ENCODE assay signal across 18 mouse cellular contexts in genomic region chr8:79037532-79037931, GRCm38 (mm10). TPM values are rescaled to one million over a fixed set of nuclear protein-coding genes. Genes with fewer than 3 reads are reported as not detected.
A peak's percentile ranks its signal among the peaks of the same experiment; 100 is the strongest.
DNase-seq lines count a peak whose midpoint lies in the region; ATAC-seq and TF ChIP-seq lines count a peak whose summit lies in the region.
"Had no signal": no experiment of that assay in that cellular context is flagged by ENCODE, and none has a peak within 500 bp of the region (broad histone marks: within the 10 kb centered on the region; RNA-seq: fewer than 3 reads in every experiment).

No protein-coding gene starts in this region.

- H3K36me3 ChIP-seq in hindbrain, embryonic 16.5 days (ENCODE audit: control insufficient read depth, insufficient read depth, low read length): no peaks in the 10 kb centered on the region
- H3K36me3 ChIP-seq in hindbrain, embryonic 10.5 days: peaks cover 27% of the 10 kb centered on the region
- H3K36me3 ChIP-seq in small intestine, adult 2 months (ENCODE audit: control insufficient read depth, insufficient read depth, low read length): peaks cover 1% of the 10 kb centered on the region; the same call in 1 of the 2 replicates
- H3K36me3 ChIP-seq: embryonic facial prominence, embryonic 15.5 days had no signal

- 82% methylated on average over 7 of the region's 7 CpGs for WGBS in hindbrain, embryonic 16.5 days
- WGBS in hindbrain, embryonic 10.5 days: 78% methylated on average over 7 of the region's 7 CpGs
- WGBS in small intestine, adult 2 months: 54% methylated on average over 7 of the region's 7 CpGs

- DNase-seq in hindbrain, embryonic 10.5 days (ENCODE audit: low spot score): no peak
- peak; percentile 74 for DNase-seq in fat pad, adult 2 months (ENCODE audit: extremely low read depth, low read depth, low spot score)
- DNase-seq in gonadal fat pad, adult 2 months (ENCODE audit: low read depth): peak; percentile 83
- DNase-seq in cerebellum, adult 9-10 months: no peak
- DNase-seq: adrenal gland, adult 2 months; adrenal gland, postnatal 10 days; adrenal gland, postnatal 25 days; embryo, embryonic 11 days had no signal

- TF ChIP-seq CTCF in small intestine, adult 2 months (IDR thresholded peaks at IDR 0.05; ENCODE audit: extremely low read depth, insufficient read length, insufficient replicate concordance, low read depth, low read length): no peak

- no peak overlapping the region for H3K4me3 ChIP-seq in hindbrain, embryonic 16.5 days (ENCODE audit: low read length)
- H3K4me3 ChIP-seq in hindbrain, embryonic 10.5 days: no peak overlapping the region
- H3K4me3 ChIP-seq in small intestine, adult 2 months (ENCODE audit: low read depth, low read length): no peak overlapping the region
- H3K4me3 ChIP-seq: embryonic facial prominence, embryonic 13.5 days; embryonic facial prominence, embryonic 15.5 days; erythroblast, embryonic 14.5 days; forebrain, embryonic 10.5 days; forebrain, embryonic 12.5 days had no signal

- ATAC-seq in hindbrain, embryonic 16.5 days: peak; percentile 32; the same call in 1 of the 2 replicates
- no peak for ATAC-seq in erythroid progenitor cell, adult 5-6 weeks (replicated peaks; ENCODE audit: low FRiP score, poor library complexity, severe bottlenecking)

- H3K9ac ChIP-seq in hindbrain, embryonic 16.5 days (ENCODE audit: low read depth, low read length): no peak overlapping the region
- H3K9ac ChIP-seq: embryonic facial prominence, embryonic 13.5 days; embryonic facial prominence, embryonic 15.5 days; forebrain, embryonic 12.5 days; forebrain, postnatal 0 days had no signal

- H3K27me3 ChIP-seq in hindbrain, embryonic 16.5 days (replicated peaks; ENCODE audit: control insufficient read depth, insufficient read depth, low read length): no peaks in the 10 kb centered on the region
- H3K27me3 ChIP-seq in hindbrain, embryonic 10.5 days (ENCODE audit: insufficient read depth, poor library complexity, severe bottlenecking): no peaks in the 10 kb centered on the region
- no peaks in the 10 kb centered on the region for H3K27me3 ChIP-seq in small intestine, adult 2 months (ENCODE audit: control insufficient read depth, insufficient read depth, low read length)
- H3K27me3 ChIP-seq: embryonic facial prominence, embryonic 13.5 days; embryonic facial prominence, embryonic 15.5 days; forebrain, embryonic 12.5 days had no signal

- no peak overlapping the region for H3K27ac ChIP-seq in hindbrain, embryonic 16.5 days (ENCODE audit: low read depth, low read length)
- no peak overlapping the region for H3K27ac ChIP-seq in hindbrain, embryonic 10.5 days
- H3K27ac ChIP-seq in small intestine, adult 2 months (ENCODE audit: insufficient read depth, low read depth, low read length): peak overlapping the region; percentile 67
- H3K27ac ChIP-seq: embryonic facial prominence, embryonic 13.5 days; embryonic facial prominence, embryonic 15.5 days; forebrain, embryonic 10.5 days; forebrain, embryonic 12.5 days had no signal

- H3K4me2 ChIP-seq in hindbrain, embryonic 16.5 days (ENCODE audit: low read length): no peak overlapping the region
- H3K4me2 ChIP-seq: embryonic facial prominence, embryonic 13.5 days; embryonic facial prominence, embryonic 15.5 days; forebrain, embryonic 12.5 days had no signal

- TF ChIP-seq POLR2A in small intestine, adult 2 months (IDR thresholded peaks at IDR 0.05; ENCODE audit: low read depth, low read length): no peak

- H3K9me3 ChIP-seq in hindbrain, embryonic 16.5 days (ENCODE audit: control insufficient read depth, low read length): 0 out of 2 replicates have a peak, but pooled peaks cover 2% of the 10 kb centered on the region
- H3K9me3 ChIP-seq in hindbrain, embryonic 10.5 days: no peaks in the 10 kb centered on the region
- H3K9me3 ChIP-seq: embryonic facial prominence, embryonic 13.5 days; embryonic facial prominence, embryonic 15.5 days; forebrain, embryonic 10.5 days had no signal

- peaks cover 5% of the 10 kb centered on the region; the same call in 1 of the 2 replicates for H3K4me1 ChIP-seq in hindbrain, embryonic 16.5 days (ENCODE audit: control insufficient read depth, insufficient read depth, low read depth, low read length)
- peaks cover 15% of the 10 kb centered on the region for H3K4me1 ChIP-seq in hindbrain, embryonic 10.5 days (replicated peaks)
- H3K4me1 ChIP-seq in small intestine, adult 2 months (ENCODE audit: control insufficient read depth, insufficient read depth, insufficient read length, low read length): peaks cover 10% of the 10 kb centered on the region

RNA-seq across cellular contexts. Expression of gene Zfp827, which starts 9.3 kb away (rescaled TPM):
- 9.2 and 10.1 TPM in 2 replicates for polyA plus RNA-seq in hindbrain, embryonic 16.5 days (2015; fragmentation: Nextera tagmentation; extraction: Ambion mirVana)
- 4.7 and 6.2 TPM in 2 replicates for polyA plus RNA-seq in hindbrain, embryonic 10.5 days (2016; fragmentation: Nextera tagmentation; extraction: Ambion mirVana)
- 8.4 and 9.4 TPM in 2 replicates for polyA plus RNA-seq in gonadal fat pad, adult 2 months (2012; rRNA removed)
- 9.8 and 16.9 TPM in 2 replicates for polyA plus RNA-seq in small intestine, adult 2 months (2012; rRNA removed)
- total RNA-seq in erythroid progenitor cell, adult 5-6 weeks (2015; ENCODE audit: low replicate concordance): 0.72 TPM in 1 of 2 replicates, not detected in the other
- 0.90 TPM in 1 of 2 replicates, not detected in the other for total RNA-seq in erythroid progenitor cell, adult 5-6 weeks (2017; ENCODE audit: low replicate concordance)
- total RNA-seq: MEL had no signal

Comparison
In these comparisons a context has a peak if more than half of its experiments do, and no peak if none do; other contexts are left out.
1. DNase-seq: peak in fat pad, adult 2 months (single experiment) and gonadal fat pad, adult 2 months (single experiment); none in hindbrain, embryonic 10.5 days (single experiment) and cerebellum, adult 9-10 months (single experiment).